Mouse (Mus musculus) ES-Bruce4 (cell line): ENCODE measurements around the gene Zfp991.
"Not testable (repeated sequence)": the region's sequence is repeated elsewhere in the genome, so short reads cannot be mapped to it uniquely, and the experiment has no call there.

ENCODE experiments used
- CTCF ChIP-seq: IDR thresholded peaks from one replicate; pipeline ENCODE4 v1.8.1; 2011; ENCODE audit warnings: low read depth, low read length
- POLR2A ChIP-seq: IDR thresholded peaks from one replicate; pipeline ENCODE4 v1.8.1; 2011; ENCODE audit warnings: low read length; ENCODE audit not compliant: insufficient read depth

DNA sequence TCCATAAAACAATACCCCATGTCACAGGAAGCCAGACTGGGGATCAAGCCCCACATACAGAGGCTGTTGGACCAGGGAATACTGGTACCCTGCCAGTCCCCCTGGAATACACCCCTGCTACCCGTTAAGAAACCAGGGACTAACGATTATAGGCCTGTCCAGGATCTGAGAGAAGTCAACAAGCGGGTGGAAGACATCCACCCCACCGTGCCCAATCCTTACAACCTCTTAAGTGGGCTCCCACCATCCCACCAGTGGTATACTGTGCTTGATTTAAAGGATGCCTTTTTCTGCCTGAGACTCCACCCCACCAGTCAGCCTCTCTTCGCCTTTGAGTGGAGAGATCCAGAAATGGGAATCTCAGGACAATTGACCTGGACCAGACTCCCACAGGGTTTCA, 90.2 kb downstream of the Zfp991 start:
- not testable (repeated sequence) for TF ChIP-seq CTCF, POLR2A
